Mouse (Mus musculus) spleen, postnatal 14 days (tissue): ENCODE results near the gene Vsx1.

Experiments used
- DNase-seq, 2 experiments: peaks; one replicate each; pipeline ENCODE4 v3.0.0; 2021 to 2022; ENCODE audit warnings: low spot score in 2 of 2

Vsx1 gene

GRCm38 (mm10) chr2:150667820-150668766 lies 21.1 kb downstream of the Vsx1 start, which contains the start of gene Acss1:
Gene Acss1 (minus strand): TSS chr2:150668500.
- DNase-seq, result peak; percentile 71 to 74

GRCm38 (mm10) chr2:150667065-150667819 lies 21.9 kb downstream of the Vsx1 start:
- DNase-seq, result peak; percentile 45 to 55

GRCm38 (mm10) chr2:150666723-150667064 lies 22.5 kb downstream of the Vsx1 start:
- DNase-seq, result no peak

GRCm38 (mm10) chr2:150665534-150666451 lies 23.4 kb downstream of the Vsx1 start:
- peak in 1 of 2 experiments; percentile 25 for DNase-seq

- no peak for DNase-seq
Observed at GRCm38 (mm10) chr2:150665006-150665405, 24.2 kb downstream of the Vsx1 start.

GRCm38 (mm10) chr2:150664152-150664920 lies 24.8 kb downstream of the Vsx1 start:
- DNase-seq, result no peak

- DNase-seq, result no peak
Observed at GRCm38 (mm10) chr2:150663255-150663654, 25.9 kb downstream of the Vsx1 start.

- DNase-seq, result no peak
Observed at GRCm38 (mm10) chr2:150662007-150662406, 27.2 kb downstream of the Vsx1 start.

GRCm38 (mm10) chr2:150660668-150661451 lies 28.3 kb downstream of the Vsx1 start:
- DNase-seq, result no peak

GRCm38 (mm10) chr2:150660049-150660448 lies 29.1 kb downstream of the Vsx1 start:
- no peak for DNase-seq

GRCm38 (mm10) chr2:150656975-150657768 lies 32.0 kb downstream of the Vsx1 start:
- no peak for DNase-seq

- no peak for DNase-seq
Observed at GRCm38 (mm10) chr2:150656112-150656511, 33.0 kb downstream of the Vsx1 start.

GRCm38 (mm10) chr2:150655290-150655689 lies 33.9 kb downstream of the Vsx1 start:
- DNase-seq, result no peak

GRCm38 (mm10) chr2:150654814-150655213 lies 34.3 kb downstream of the Vsx1 start:
- DNase-seq, result no peak

- no peak for DNase-seq
Observed at GRCm38 (mm10) chr2:150651366-150651765, 37.8 kb downstream of the Vsx1 start.

GRCm38 (mm10) chr2:150650511-150651074 lies 38.6 kb downstream of the Vsx1 start:
- DNase-seq, result no peak

GRCm38 (mm10) chr2:150648300-150648895 lies 40.8 kb downstream of the Vsx1 start:
- no peak for DNase-seq

- DNase-seq, result no peak
Observed at GRCm38 (mm10) chr2:150647681-150648299, 41.4 kb downstream of the Vsx1 start.
